Mouse (Mus musculus) kidney, postnatal 0 days (tissue): ENCODE results near the gene Tada3. TPM values are rescaled to one million over a fixed set of nuclear protein-coding genes. Genes with fewer than 3 reads are reported as not detected.
A peak's percentile ranks its signal among the peaks of the same experiment; 100 is the strongest.
"Not testable (repeated sequence)": the region's sequence is repeated elsewhere in the genome, so short reads cannot be mapped to it uniquely, and the experiment has no call there.

Experiments
- ATAC-seq: fragments of 200-750 bp; cut with Nextera tagmentation; replicated peaks from 2 replicates; pipeline ENCODE4 v1.8.0; 2017; ENCODE audit warnings: low read depth, moderate number of reproducible peaks, moderate TSS enrichment, moderate library complexity; ENCODE audit not compliant: low FRiP score
- DNase-seq: peaks from one replicate; pipeline ENCODE4 v3.0.0-alpha.2; 2016; ENCODE audit warnings: low spot score
- H3K27ac ChIP-seq: fragments of 300-500 bp; sonication (generic); 2 replicates; pipeline ENCODE4 v1.5.1; 2014; ENCODE audit warnings: mild to moderate bottlenecking
- H3K27me3 ChIP-seq: fragments of 300-500 bp; sonication (generic); 2 replicates; pipeline ENCODE4 v1.6.1; 2014; ENCODE audit warnings: low read length, mixed read lengths; ENCODE audit not compliant: insufficient read depth
- H3K36me3 ChIP-seq: fragments of 300-500 bp; sonication (generic); 2 replicates; pipeline ENCODE4 v1.6.1; 2014; ENCODE audit warnings: low read length, mixed read lengths; ENCODE audit not compliant: insufficient read depth
- H3K4me1 ChIP-seq: fragments of 300-500 bp; sonication (generic); replicated peaks from 2 replicates; pipeline ENCODE4 v1.6.1; 2014; ENCODE audit warnings: antibody characterized with exemption, low read length, mixed read lengths; ENCODE audit not compliant: insufficient read depth
- H3K4me2 ChIP-seq: fragments of 300-500 bp; sonication (generic); 2 replicates; pipeline ENCODE4 v1.6.1; 2014; ENCODE audit warnings: mild to moderate bottlenecking, low read length, moderate library complexity, mixed read lengths
- H3K4me3 ChIP-seq: fragments of 300-500 bp; sonication (generic); replicated peaks from 2 replicates; pipeline ENCODE4 v1.5.1; 2014; ENCODE audit warnings: low read depth, low read length
- H3K9ac ChIP-seq: fragments of 300-500 bp; sonication (generic); 2 replicates; pipeline ENCODE4 v1.6.1; 2014; ENCODE audit warnings: low read depth, low read length
- H3K9me3 ChIP-seq: fragments of 300-500 bp; sonication (generic); replicated peaks from 2 replicates; pipeline ENCODE4 v1.6.1; 2016; ENCODE audit warnings: low read length, inconsistent platforms, mixed read lengths
- CTCF ChIP-seq: IDR thresholded peaks from 2 replicates; pipeline ENCODE4 v1.5.1; 2016; ENCODE audit warnings: antibody characterized with exemption, low read depth, mild to moderate bottlenecking, moderate library complexity
- WGBS: fragments of 180-500 bp; shearing (Covaris S2); extraction: QIAGEN DNeasy Blood & Tissue Kit; methylation state at CpG from one replicate; pipeline ENCODE4 v1.1.7; 2014; 5-methylcytosine and 5-hydroxymethylcytosine counted together
- polyA plus RNA-seq: library from polyadenylated mRNA; unstranded; fragments of >200 nt; fragmentation: Nextera tagmentation; extraction: Ambion mirVana; gene quantifications from 2 replicates; pipeline ENCODE4 v1.2.1, GENCODE M21; 2015

Tada3 gene
- polyA plus RNA-seq, 1 experiment from 2014 or later: 37.9 TPM

- ATAC-seq (no peak), DNase-seq (peak; percentile 58)
- H3K4me1 ChIP-seq: peaks cover 27% of the 10 kb centered on the region
- H3K27me3 ChIP-seq: no peaks in the 10 kb centered on the region
- H3K9me3 ChIP-seq: no peaks in the 10 kb centered on the region
- 0 out of 2 replicates have a peak overlapping the region, but pooled peaks have one; percentile 27 for H3K9ac ChIP-seq
- 15% methylated on average over 6 of the region's 7 CpGs for WGBS
- TF ChIP-seq CTCF: no peak
- no peak overlapping the region for H3K27ac ChIP-seq
- H3K4me3 ChIP-seq: 0 out of 2 replicates have a peak overlapping the region, but pooled peaks have one; percentile 9
- H3K36me3 ChIP-seq: peaks cover 27% of the 10 kb centered on the region; the same call in 1 of the 2 replicates
- peak overlapping the region; percentile 78 for H3K4me2 ChIP-seq
Observed at GRCm38 (mm10) chr6:113342297-113342696, 35.4 kb downstream of the Tada3 start.

- Histone ChIP-seq H3K4me1 (peaks cover 27% of the 10 kb centered on the region), H3K9ac (no peak overlapping the region), H3K4me3 (no peak overlapping the region), H3K9me3 (no peaks in the 10 kb centered on the region), H3K27ac (no peak overlapping the region), H3K36me3 (peaks cover 27% of the 10 kb centered on the region; the same call in 1 of the 2 replicates), H3K4me2 (peak overlapping the region; percentile 21), H3K27me3 (no peaks in the 10 kb centered on the region)
- no peak for TF ChIP-seq CTCF
- ATAC-seq: no peak
- 53% methylated on average over 6 of the region's 6 CpGs for WGBS
- no peak for DNase-seq
Observed at GRCm38 (mm10) chr6:113341574-113341973, 36.1 kb downstream of the Tada3 start.

- no peak overlapping the region for H3K9ac ChIP-seq
- peaks cover 49% of the 10 kb centered on the region for H3K36me3 ChIP-seq
- ATAC-seq: no peak
Observed at GRCm38 (mm10) chr6:113336852-113337620, 40.6 kb downstream of the Tada3 start.

GRCm38 (mm10) chr6:113334216-113334615, 43.5 kb downstream of the Tada3 start:
- ATAC-seq: no peak
- Histone ChIP-seq H3K36me3 (peaks cover 49% of the 10 kb centered on the region), H3K9ac (no peak overlapping the region), H3K4me1 (no peaks in the 10 kb centered on the region), H3K4me2 (no peak overlapping the region), H3K9me3 (no peaks in the 10 kb centered on the region), H3K27me3 (no peaks in the 10 kb centered on the region), H3K4me3 (no peak overlapping the region), H3K27ac (no peak overlapping the region)
- no peak for TF ChIP-seq CTCF
- WGBS: 61% methylated on average over 6 of the region's 6 CpGs
- no peak for DNase-seq

More at GRCm38 (mm10) chr6:113336852-113337620, 40.6 kb downstream of the Tada3 start:
- Histone ChIP-seq H3K4me1 (peaks cover 7% of the 10 kb centered on the region; the same call in 1 of the 2 replicates), H3K27me3 (no peaks in the 10 kb centered on the region), H3K9me3 (no peaks in the 10 kb centered on the region), H3K4me2 (no peak overlapping the region), H3K27ac (no peak overlapping the region), H3K4me3 (no peak overlapping the region)
- DNase-seq: no peak
- TF ChIP-seq CTCF: no peak
- WGBS: 52% methylated on average over 8 of the region's 8 CpGs

GRCm38 (mm10) chr6:113333137-113333950, 44.3 kb downstream of the Tada3 start:
- peaks cover 40% of the 10 kb centered on the region for H3K36me3 ChIP-seq
- peak; percentile 88 for DNase-seq
- peak overlapping the region; percentile 80 for H3K27ac ChIP-seq

GRCm38 (mm10) chr6:113332734-113333133, 44.9 kb downstream of the Tada3 start:
- not testable (repeated sequence) for H3K9me3 ChIP-seq, H3K9ac ChIP-seq, H3K4me1 ChIP-seq, H3K4me2 ChIP-seq, DNase-seq, H3K27me3 ChIP-seq, H3K4me3 ChIP-seq
- Histone ChIP-seq H3K27ac (peak overlapping the region; percentile 80), H3K36me3 (peaks cover 34% of the 10 kb centered on the region)
- TF ChIP-seq CTCF: peak; percentile 51
- peak; percentile 30 for ATAC-seq
- 63% methylated on average over 6 of the region's 6 CpGs for WGBS

More at GRCm38 (mm10) chr6:113333137-113333950, 44.3 kb downstream of the Tada3 start:
- no peak overlapping the region for H3K4me3 ChIP-seq
- no peak overlapping the region for H3K9ac ChIP-seq
- H3K4me1 ChIP-seq: no peaks in the 10 kb centered on the region
- no peak for TF ChIP-seq CTCF
- 44% methylated on average over 14 of the region's 14 CpGs for WGBS
- H3K4me2 ChIP-seq: no peak overlapping the region
- H3K27me3 ChIP-seq: no peaks in the 10 kb centered on the region
- H3K9me3 ChIP-seq: no peaks in the 10 kb centered on the region
- ATAC-seq: peak; percentile 84
